Mouse (Mus musculus) induced T-regulatory cell, adult 2 months (primary cell): ENCODE measurements around the gene Abcb8.

ENCODE experiments used
- DNase-seq: peaks from one replicate; pipeline ENCODE4 v3.0.0-alpha.2; 2012; ENCODE audit warnings: low read depth

Abcb8 gene

DNA sequence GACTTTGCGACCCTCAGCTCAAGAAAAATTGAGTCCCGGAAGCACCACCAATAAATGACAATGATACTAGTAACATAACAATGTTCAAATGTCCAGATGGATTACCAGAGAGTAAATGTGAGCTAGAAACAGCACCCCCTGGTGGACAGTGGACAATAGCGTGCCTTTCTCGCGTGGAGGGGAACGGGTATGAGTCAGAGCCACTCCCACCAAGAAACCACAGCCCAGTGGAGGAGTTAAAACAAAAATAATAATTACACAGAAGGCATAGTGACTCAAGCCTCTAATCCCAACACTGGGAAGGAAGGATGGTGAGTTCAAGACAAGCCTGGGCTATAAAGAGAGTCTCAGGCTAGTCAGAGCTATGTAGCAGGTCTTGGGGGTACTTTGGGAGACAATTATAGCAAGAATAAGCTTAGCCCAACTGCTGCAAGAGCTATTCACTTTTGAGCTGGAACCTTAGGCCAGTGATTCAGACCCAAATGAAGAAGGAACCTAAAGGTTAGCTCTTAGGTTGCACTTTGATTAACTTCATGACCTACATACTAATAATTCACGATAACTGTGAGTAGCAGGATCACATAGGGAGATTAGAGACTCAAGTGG is at the start of gene Abcb8:
Abcb8 (plus strand) TSS at position 272 of the 606 bp plus-strand sequence.
- peak; percentile 98 for DNase-seq

GRCm38 (mm10) chr5:24343977-24344436 is 49.5 kb upstream of the Abcb8 start:
- peak; percentile 16 for DNase-seq

DNA sequence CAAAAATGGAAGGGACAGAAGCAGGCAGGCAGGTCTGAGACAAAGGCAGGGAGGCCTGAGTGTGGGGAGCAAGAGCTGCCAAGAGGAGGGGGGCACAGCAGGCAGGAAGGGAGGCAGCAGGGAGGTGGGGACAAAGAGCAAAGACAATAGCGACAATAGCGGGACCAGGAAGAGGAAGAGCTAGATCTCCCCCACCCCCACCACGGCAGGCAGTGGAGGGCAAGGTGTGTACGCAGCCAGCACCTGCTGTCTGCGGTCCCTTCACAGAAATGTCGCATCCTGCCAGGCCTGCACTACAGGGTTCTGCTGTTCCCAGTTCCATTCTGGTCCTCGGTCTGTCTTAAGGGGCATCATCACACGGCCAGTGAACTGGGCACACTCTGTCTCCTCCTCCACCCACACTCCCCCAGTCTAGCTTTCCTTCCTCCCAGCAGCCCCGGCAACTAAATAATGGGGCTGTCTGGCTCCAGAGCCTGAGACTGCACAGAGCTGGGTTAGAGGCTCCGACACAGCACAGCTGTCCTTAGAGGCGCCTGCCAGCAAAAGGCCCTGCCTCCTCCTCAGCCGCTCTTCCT is 48.9 kb upstream of the Abcb8 start:
- peak; percentile 66 for DNase-seq

DNA sequence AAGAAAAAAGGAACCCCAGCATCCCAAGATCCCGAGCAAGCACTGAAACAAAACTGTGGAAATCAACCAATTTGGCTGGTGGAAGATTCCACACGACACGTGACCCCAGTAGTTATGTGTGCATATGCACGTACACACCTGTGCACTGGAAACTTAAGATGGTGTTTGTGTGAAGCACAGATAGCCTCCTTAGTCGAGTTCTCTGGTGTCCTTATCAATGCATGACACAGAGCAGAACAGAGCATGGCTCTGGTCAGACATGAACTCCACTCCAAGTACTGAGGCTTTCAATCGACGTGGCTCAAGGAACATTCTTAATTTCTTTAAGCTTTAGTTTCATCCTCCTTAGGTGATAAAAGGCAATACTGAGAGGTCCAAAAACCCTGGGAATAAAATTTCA is 47.1 kb upstream of the Abcb8 start:
- no peak for DNase-seq

GRCm38 (mm10) chr5:24347186-24347875 is 46.1 kb upstream of the Abcb8 start:
- no peak for DNase-seq

DNA sequence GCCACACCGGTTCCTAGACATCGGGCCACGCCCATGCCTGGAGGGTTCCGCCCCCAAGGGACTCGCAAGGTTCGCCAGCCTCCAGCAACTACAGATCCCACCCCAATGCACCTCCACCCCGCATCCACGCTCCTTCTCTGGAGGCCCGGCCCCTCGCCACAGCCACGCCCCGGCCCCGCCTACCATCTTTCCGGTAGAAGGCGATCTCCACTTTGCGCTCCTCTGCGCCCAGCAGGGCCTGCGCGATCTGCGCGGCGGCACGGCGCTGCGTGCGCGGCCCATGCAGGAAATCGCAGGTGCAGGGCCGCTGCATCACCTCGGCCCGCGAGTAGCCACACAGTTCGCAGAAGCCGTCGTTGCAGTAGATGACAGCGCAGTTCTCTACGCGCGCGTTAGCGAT is 45.3 kb upstream of the Abcb8 start:
- DNase-seq = peak; percentile 93

- DNase-seq = no peak
Observed at GRCm38 (mm10) chr5:24348546-24348945, 44.9 kb upstream of the Abcb8 start.

DNA sequence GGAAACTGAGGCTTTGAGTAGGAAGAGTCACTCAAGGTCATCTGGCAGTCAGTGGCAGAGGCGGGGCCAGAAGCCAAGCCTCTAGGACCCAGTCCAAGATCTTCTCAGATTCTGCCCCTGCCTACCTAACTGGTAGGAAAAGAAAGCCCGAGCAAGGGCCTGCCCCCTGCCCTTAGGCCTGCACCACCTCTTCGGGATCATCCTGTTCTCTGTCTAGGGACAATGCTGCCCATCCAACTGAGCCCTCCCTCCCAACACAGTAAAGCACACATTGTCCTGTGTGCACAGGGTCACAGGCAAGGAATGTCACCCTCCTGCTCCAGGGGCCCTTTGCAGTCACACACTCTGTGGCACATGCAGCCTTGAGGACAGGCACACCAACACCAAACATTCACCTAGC is 43.4 kb upstream of the Abcb8 start:
- peak; percentile 9 for DNase-seq

DNA sequence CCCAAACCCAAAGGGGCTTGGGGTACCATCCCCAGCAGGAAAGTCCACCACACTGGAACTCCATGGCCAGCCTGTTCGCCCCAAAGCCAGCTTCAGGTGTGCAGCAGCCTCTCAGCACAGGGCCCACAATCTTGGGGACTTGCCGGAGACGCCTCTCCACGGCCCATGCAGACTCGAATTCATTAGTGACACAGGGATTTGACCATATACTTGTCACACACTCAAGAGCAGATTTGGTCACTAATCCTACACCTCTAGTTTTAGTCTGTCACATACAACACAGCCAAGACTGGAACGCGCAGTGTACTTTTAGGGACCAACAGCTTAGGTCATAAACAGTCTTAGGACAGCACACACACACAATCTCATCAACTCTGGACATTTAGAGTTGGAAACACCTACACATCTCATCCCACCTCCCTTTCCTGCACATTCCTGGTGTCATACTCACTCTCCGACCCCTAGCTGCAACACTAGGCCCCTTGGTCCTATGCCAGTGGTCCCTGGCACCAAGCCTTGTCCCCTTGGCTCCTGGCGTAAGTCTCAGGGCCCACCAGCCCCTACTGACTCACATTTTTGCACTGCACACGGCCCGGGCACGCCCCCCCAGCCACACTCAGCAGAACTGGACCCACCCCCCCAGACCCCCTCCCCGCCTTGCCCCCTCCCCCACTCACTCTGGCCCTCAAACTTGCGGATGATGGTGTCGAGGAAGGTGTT is 42.8 kb upstream of the Abcb8 start:
- peak; percentile 23 for DNase-seq

DNA sequence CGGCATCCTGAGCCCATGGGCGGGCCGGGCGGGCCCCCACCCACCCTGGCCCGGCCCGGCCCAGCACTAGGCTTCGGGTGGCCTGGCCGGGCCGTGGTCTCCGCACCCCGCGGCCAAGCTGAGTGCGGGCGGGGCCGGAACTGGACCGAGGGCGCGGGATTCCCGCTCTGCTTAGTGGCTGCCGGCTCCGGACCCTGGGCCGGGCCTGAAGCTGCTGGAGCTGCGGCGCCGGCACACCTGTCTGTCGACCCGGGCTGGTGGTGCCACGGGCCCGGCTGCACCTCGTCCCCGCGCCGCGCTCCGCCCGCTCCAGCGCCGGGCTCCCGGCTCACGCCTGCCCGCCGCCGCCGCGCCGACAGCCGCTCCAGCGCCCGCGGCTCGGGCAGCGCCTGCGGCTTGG is 42.2 kb upstream of the Abcb8 start, which contains the start of gene Kcnh2:
Kcnh2 (minus strand) TSS at position 327 of the 400 bp plus-strand sequence.
- no peak for DNase-seq

DNA sequence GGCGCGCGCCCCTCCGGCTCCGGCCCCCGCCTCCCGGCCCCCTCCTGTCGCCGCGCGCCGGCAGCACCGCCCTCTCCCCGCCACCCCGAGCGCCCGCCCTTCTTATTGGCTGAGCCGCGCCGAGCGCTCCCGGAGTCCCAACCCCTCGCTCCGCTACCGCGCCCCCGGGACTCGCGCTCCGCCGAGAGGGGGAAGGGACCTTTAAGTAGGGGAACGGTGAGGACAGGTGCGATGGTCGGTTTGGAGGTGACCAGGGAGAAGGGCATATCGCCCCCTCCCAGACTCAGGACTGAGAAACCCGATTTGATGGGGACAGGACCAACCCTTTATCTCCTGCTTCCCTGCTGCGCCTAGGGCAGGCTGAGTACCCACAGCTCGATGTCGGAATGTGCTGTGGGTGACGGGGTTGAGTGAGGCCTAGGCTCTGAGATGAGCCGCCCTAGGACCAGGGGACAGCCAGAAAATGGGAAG is 41.7 kb upstream of the Abcb8 start:
- peak; percentile 74 for DNase-seq

DNA sequence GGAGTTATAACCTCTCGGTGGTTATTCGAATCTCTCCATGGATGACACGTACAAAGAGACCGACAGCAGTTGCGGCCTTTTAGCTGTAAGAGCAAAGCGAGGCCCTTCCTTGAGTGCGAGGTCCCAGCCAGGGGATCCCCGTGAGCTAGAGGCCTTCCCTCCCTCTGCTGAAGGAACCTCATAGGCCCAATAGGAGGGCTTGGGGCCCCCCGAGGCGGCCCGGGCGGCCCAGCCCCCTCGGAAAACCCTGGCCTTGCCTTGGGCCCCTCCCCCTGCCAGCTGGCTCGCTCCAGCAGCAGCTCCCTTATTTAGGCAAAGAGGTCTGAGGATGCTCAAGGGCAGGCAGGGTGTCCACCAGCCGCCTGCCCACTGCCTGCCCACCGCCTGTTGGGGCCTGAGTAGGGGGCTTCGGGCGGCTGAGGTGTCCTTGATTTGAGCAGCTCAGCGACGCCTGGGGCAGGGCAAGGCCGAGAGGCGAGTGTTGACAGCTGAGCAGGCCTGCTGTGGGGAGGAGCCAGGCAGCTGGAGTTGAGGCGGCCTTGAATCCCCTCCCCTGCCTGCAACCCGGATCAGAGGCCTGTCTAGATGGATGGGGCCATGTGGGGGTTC is 41.1 kb upstream of the Abcb8 start:
- DNase-seq = peak; percentile 31

DNA sequence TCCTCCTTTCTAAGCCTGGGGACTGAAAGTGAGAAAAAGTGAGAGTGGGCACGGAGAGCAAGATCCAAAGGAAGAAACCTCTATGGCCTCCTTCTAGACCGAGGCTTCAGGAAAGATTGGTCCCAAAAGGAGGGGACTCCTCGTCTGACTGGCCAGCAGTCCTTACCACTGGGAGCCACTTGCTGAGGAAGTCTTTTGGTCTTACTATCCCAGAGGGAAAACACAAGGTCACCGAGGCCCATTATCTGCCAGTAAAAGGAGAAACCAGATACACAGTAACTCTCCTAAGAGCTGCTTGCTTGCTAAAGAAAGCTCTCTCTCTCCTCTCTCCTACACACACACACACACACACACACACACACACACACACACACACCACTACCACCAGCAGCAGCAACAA is 40.1 kb upstream of the Abcb8 start:
- DNase-seq = peak; percentile 5

DNA sequence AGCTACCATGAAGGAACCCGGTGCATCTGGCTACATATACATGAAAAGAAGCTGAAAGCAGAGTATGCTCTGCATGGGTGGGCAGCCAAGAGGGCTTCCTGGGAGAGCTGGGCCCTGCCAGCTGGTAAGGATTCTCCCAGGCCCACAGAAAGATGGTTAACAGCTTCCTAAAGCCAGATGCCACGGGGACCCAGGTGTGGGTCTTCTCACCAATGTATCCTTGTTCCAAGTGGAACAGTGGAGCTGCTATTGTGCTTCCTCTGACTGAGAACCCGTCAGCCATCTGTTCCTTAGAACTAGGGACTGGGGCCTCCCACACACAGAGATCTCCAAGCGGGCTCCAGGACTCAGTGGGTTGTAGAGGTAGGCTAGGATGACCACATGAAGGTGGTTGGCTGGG is 36.7 kb upstream of the Abcb8 start:
- no peak for DNase-seq

DNA sequence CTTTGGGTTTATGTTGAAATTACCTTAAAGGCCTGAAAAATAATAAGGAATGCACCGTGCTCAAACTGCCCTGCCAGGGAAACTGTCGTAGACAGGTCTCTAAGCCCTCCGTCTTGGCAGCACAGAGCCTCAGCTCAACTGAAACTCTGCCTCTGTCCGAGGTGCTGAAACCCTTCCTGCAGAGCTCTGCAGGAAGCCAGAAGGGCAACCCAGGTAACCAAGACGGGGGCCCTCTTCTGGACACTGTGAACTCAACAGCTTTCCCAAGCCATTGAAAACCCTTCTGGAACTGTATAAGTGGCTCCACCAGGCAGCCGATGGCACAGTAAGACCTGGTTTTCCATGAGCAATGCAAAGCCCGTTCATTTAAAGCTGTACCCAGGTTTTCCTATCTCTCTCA is 36.0 kb upstream of the Abcb8 start:
- peak; percentile 95 for DNase-seq

DNA sequence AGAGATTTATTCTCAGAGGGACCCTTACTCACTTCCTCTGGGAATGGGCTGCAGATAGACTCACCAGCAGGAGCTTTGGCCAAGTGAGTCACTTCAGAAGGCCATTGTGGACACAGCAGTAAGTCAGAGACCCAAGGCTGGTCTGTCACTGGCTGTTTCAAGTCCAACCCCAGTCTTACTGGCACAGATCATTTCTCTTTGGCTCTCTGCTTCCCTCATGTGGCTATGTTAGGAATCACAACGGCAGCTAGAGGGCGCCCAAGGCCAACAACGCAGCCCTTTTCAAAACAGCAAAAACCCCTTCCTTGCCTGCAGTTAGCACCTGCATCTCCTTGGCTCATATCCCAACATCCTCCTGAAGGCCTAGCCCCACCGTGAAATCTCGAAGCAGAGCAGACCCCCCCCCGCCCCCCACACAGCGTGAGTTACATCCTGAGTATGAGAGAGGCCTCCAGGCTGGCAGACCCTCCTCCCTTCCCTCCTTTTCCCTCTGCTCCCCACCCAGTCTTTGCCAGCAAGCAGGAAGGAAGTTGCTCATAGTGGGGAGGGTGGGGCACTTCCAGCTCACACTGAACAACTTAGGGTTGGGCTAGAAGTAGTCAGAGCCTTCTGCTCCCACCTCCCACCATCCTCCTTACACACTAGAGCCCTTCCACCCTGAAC is 32.5 kb upstream of the Abcb8 start:
- DNase-seq = peak; percentile 92

DNA sequence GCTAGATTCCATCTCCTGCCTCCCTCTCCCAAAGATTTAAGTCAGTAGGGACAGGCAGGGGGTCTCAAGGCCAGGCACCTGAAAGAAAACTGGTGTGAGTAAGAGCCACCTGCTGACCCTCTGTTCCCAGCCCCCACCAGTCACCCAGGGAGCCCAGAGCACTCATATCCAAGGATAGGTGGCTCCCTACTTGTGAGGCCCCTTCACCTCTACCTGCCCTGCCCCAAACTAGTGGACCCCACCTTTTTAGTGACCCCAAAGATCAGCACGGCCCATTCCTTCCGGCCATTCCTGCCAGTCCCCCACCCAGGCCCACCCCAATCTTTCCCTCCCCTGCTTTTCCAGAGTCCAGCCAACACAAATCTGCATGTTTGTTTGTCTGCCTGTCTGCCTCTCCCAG is 30.0 kb upstream of the Abcb8 start:
- DNase-seq = no peak

GRCm38 (mm10) chr5:24364061-24364460 is 29.4 kb upstream of the Abcb8 start:
- DNase-seq = no peak

GRCm38 (mm10) chr5:24364508-24364907 is 29.0 kb upstream of the Abcb8 start, which contains the start of gene Nos3:
TSS of gene Nos3 (plus strand) at chr5:24364810.
- DNase-seq = no peak

DNA sequence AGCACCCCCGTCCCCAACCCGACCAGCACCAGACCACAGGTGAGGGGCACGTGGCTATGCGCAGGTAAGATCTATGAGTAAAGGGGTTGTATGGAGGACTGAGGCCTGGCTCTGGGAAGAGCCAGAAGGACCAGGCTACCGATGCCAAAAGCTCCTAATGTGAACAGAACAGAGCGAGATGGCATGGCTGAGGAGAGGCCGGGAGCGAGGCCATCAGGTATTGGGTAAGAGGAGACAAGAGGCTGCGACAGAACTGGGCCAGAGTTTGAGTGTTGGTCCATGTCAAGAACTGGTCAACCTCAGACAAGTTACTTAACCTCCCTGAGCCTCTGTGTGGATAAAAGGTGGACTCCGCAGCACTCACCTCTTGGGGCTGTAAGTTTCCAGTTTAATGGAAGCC is 28.5 kb upstream of the Abcb8 start:
- no peak for DNase-seq

DNA sequence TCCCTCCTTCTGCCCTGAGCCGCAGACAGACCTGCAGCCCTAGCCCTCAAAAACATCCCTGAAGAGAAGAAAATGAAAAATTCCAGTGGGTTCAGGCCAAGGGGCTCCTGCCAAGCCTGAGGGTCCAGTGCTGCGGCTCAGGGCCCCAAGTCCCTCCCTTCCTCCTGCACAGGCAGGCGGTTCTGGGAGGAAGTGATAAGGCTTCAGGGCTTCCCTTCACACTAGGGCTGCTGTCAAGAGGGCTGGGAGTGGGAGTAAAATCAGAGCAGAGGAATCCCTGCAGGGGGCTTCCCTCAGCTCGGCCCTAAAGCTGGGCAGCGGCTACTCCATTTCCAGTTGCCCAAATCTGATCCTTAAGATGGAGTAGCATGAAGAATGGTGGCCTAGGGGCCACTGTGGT is 27.9 kb upstream of the Abcb8 start:
- DNase-seq = no peak

DNA sequence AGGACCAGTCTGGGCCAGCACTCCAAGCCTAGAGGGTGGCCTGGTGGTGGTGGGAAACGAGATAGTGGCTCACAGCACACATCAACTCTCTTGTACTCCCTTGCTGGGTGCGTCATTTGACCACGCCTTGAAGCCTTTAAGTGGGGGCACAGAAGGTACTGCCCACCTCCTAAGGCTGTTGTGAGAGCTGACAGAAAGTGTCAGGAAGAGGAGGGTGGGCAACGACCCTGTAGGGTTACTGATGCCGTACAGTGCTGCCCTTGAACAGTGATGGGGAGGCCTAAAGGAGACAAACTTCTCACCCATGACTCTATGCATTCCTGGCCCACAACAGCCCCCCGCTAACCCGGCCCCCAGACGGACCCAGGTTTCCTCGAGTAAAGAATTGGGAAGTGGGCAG is 27.0 kb upstream of the Abcb8 start:
- DNase-seq = no peak
